Mouse (Mus musculus): ENCODE results near the gene Rora. TPM values are rescaled to one million over a fixed set of nuclear protein-coding genes. Genes with fewer than 3 reads are reported as not detected.

Rora gene
- polyA plus RNA-seq, 1 experiment: 5.0 TPM

DNA sequence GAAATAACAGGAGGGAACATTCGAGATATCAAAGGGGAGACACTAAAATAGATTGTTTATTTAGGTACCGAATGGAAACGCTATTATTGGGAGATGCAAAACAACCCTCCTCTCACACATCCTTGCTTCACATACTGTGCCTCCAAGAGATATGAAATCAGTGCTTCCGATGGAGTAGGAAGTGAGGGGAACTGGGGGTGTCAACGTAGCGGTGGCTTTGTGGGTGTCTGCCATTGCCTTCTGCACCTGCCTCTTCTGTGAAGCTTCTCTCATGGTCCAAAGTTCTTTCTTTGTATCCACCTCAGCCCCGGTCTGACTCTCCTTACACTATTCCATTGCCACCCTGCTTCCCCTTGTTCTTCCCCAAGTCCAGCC lies 472.2 kb downstream of the Rora start:
- Histone ChIP-seq H3K27ac (ENCODE audit: insufficient read depth, low read depth, low read length) (no peak overlapping the region), H3K4me3 (ENCODE audit: insufficient read depth, low read length) (no peak overlapping the region), H3K4me1 (ENCODE audit: control insufficient read depth, insufficient read depth, low read length) (no peaks in the 10 kb centered on the region)
- TF ChIP-seq POLR2A (IDR thresholded peaks at IDR 0.05; ENCODE audit: borderline replicate concordance, low read depth, low read length) (no peak), CTCF (IDR thresholded peaks at IDR 0.05; ENCODE audit: low read depth, low read length) (no peak)

GRCm38 (mm10) chr9:69126595-69126994 lies 473.0 kb downstream of the Rora start:
- Histone ChIP-seq H3K4me1 (ENCODE audit: control insufficient read depth, insufficient read depth, low read length) (no peaks in the 10 kb centered on the region), H3K4me3 (ENCODE audit: insufficient read depth, low read length) (no peak overlapping the region), H3K27ac (ENCODE audit: insufficient read depth, low read depth, low read length) (no peak overlapping the region)
- TF ChIP-seq CTCF (IDR thresholded peaks at IDR 0.05; ENCODE audit: low read depth, low read length) (no peak), POLR2A (IDR thresholded peaks at IDR 0.05; ENCODE audit: borderline replicate concordance, low read depth, low read length) (no peak)

GRCm38 (mm10) chr9:69128335-69128734 lies 474.7 kb downstream of the Rora start:
- TF ChIP-seq CTCF (IDR thresholded peaks at IDR 0.05; ENCODE audit: low read depth, low read length) (no peak), POLR2A (IDR thresholded peaks at IDR 0.05; ENCODE audit: borderline replicate concordance, low read depth, low read length) (no peak)
- no peak overlapping the region for H3K27ac ChIP-seq (ENCODE audit: insufficient read depth, low read depth, low read length)
- no peaks in the 10 kb centered on the region for H3K4me1 ChIP-seq (ENCODE audit: control insufficient read depth, insufficient read depth, low read length)
- H3K4me3 ChIP-seq (ENCODE audit: insufficient read depth, low read length): no peak overlapping the region

DNA sequence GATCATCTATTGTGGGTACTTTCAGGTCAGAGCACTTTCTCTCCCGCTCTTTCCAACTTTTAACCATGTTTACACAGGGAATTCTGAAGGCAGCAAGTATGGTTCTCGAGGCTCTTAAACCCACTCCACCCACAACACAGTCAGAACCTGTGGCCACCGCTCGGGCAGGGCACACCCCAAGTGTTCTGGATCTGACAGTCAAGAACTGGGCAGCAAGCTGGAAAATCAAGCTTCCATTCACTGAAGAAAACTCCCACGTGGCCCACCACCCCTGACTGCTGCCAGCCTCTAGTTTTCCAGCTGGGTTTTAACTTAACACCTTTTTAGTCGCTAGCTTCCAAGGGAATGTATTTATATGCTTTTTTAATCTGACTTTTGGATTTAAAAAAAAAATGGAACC lies 479.4 kb downstream of the Rora start:
- H3K27ac ChIP-seq (ENCODE audit: insufficient read depth, low read depth, low read length): no peak overlapping the region
- no peak overlapping the region for H3K4me3 ChIP-seq (ENCODE audit: insufficient read depth, low read length)
- H3K4me1 ChIP-seq (ENCODE audit: control insufficient read depth, insufficient read depth, low read length): no peaks in the 10 kb centered on the region
- TF ChIP-seq CTCF (IDR thresholded peaks at IDR 0.05; ENCODE audit: low read depth, low read length) (no peak), POLR2A (IDR thresholded peaks at IDR 0.05; ENCODE audit: borderline replicate concordance, low read depth, low read length) (no peak)

DNA sequence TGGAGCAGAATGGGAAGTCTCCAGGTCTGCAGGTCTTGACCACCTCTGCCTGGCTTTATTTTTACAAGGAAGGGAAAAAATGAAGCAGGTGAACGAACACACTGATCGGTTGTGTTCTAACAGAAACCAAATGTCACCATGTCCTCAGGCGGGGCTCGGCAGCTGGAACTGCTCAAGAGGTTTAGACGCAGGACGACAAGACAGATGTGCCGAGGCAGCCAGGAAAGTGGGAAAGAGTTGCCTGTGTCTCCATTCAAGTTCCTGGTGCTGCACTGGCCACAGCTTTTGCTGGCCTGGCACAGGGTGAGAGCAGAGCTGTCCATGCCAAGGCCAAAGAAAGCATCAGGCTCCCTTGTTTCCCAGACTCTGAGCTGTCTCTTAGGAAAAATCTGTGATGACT lies 480.1 kb downstream of the Rora start:
- Histone ChIP-seq H3K4me3 (ENCODE audit: insufficient read depth, low read length) (no peak overlapping the region), H3K4me1 (ENCODE audit: control insufficient read depth, insufficient read depth, low read length) (no peaks in the 10 kb centered on the region), H3K27ac (ENCODE audit: insufficient read depth, low read depth, low read length) (no peak overlapping the region)
- TF ChIP-seq POLR2A (IDR thresholded peaks at IDR 0.05; ENCODE audit: borderline replicate concordance, low read depth, low read length) (no peak), CTCF (IDR thresholded peaks at IDR 0.05; ENCODE audit: low read depth, low read length) (no peak)

DNA sequence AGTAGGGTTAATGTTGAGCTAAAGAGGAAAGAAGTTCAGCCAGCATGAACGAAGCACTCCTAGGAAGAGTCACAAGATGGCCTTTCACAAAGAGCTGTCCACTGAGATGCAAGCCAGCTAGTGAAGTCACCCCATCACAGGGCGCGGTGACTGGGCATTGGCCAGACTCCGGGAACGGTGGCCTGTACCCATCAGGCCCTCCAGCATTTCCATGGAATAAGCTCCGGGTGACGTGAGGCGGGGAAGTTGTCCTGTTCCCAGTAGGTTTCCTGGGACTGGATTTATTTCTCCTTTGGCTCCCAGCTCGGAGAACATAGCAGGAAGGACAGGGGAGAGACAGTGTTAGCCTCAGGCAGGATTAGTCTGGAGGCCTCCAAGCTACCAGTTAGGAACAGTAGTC lies 481.0 kb downstream of the Rora start:
- H3K4me3 ChIP-seq (ENCODE audit: insufficient read depth, low read length): no peak overlapping the region

GRCm38 (mm10) chr9:69136821-69137220 lies 483.2 kb downstream of the Rora start:
- H3K27ac ChIP-seq (ENCODE audit: insufficient read depth, low read depth, low read length): no peak overlapping the region
- no peak overlapping the region for H3K4me3 ChIP-seq (ENCODE audit: insufficient read depth, low read length)
- TF ChIP-seq CTCF (IDR thresholded peaks at IDR 0.05; ENCODE audit: low read depth, low read length) (no peak), POLR2A (IDR thresholded peaks at IDR 0.05; ENCODE audit: borderline replicate concordance, low read depth, low read length) (no peak)
- no peaks in the 10 kb centered on the region for H3K4me1 ChIP-seq (ENCODE audit: control insufficient read depth, insufficient read depth, low read length)

More for the DNA sequence above, 481.0 kb downstream of the Rora start:
- Histone ChIP-seq H3K27ac (ENCODE audit: insufficient read depth, low read depth, low read length) (no peak overlapping the region), H3K4me1 (ENCODE audit: control insufficient read depth, insufficient read depth, low read length) (no peaks in the 10 kb centered on the region)
- TF ChIP-seq CTCF (IDR thresholded peaks at IDR 0.05; ENCODE audit: low read depth, low read length) (no peak), POLR2A (IDR thresholded peaks at IDR 0.05; ENCODE audit: borderline replicate concordance, low read depth, low read length) (no peak)

DNA sequence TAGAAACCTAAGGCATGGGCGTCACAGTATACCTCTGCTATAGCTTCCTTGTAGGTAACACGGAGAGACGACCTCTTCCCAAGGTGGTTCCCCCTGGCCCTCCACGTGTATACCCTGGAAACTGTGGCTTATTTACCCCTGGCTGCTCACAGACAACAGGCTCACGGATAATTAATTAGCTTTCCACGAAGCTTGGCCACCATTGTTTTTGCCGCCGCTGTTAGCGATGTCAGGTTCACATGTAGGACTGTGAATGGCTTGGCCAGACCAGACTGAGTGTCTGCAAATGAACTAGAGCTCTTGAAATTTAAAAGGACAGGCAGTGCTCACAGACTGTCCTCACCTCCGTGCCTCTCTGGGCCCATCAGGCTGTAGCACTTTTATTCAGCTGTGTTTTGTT lies 483.8 kb downstream of the Rora start:
- TF ChIP-seq POLR2A (IDR thresholded peaks at IDR 0.05; ENCODE audit: borderline replicate concordance, low read depth, low read length): no peak
- no peak for TF ChIP-seq CTCF (IDR thresholded peaks at IDR 0.05; ENCODE audit: low read depth, low read length)

DNA sequence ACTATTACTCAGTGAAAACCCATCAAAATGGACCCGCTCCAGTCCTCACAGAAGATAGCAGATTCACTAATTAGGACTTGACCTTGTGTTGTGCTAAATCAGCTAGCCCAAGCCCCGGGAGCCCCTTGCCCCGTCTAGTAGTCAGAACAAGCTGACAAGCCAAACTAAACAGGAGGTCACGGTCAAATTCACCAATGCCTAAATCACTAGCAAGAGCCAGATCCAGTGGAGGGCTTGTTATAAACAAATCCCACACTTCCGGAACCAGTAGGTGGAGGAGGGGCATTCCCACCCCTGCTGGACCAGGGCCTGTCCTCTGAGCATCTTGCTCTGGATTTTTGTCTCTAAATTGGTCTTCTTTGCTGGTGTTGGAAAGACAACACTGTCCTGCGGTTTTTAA lies 486.6 kb downstream of the Rora start:
- no peak for TF ChIP-seq POLR2A (IDR thresholded peaks at IDR 0.05; ENCODE audit: borderline replicate concordance, low read depth, low read length)
- no peak for TF ChIP-seq CTCF (IDR thresholded peaks at IDR 0.05; ENCODE audit: low read depth, low read length)
- H3K4me3 ChIP-seq (ENCODE audit: insufficient read depth, low read length): no peak overlapping the region

More for the DNA sequence above, 483.8 kb downstream of the Rora start:
- H3K27ac ChIP-seq (ENCODE audit: insufficient read depth, low read depth, low read length): no peak overlapping the region
- H3K4me1 ChIP-seq (ENCODE audit: control insufficient read depth, insufficient read depth, low read length): no peaks in the 10 kb centered on the region
- H3K4me3 ChIP-seq (ENCODE audit: insufficient read depth, low read length): no peak overlapping the region

GRCm38 (mm10) chr9:69141859-69142258 lies 488.3 kb downstream of the Rora start:
- no peak overlapping the region for H3K27ac ChIP-seq (ENCODE audit: insufficient read depth, low read depth, low read length)
- no peak overlapping the region for H3K4me3 ChIP-seq (ENCODE audit: insufficient read depth, low read length)
- no peaks in the 10 kb centered on the region for H3K4me1 ChIP-seq (ENCODE audit: control insufficient read depth, insufficient read depth, low read length)
- no peak for TF ChIP-seq POLR2A (IDR thresholded peaks at IDR 0.05; ENCODE audit: borderline replicate concordance, low read depth, low read length)
- TF ChIP-seq CTCF (IDR thresholded peaks at IDR 0.05; ENCODE audit: low read depth, low read length): no peak

More for the DNA sequence above, 486.6 kb downstream of the Rora start:
- H3K27ac ChIP-seq (ENCODE audit: insufficient read depth, low read depth, low read length): no peak overlapping the region
- H3K4me1 ChIP-seq (ENCODE audit: control insufficient read depth, insufficient read depth, low read length): no peaks in the 10 kb centered on the region

GRCm38 (mm10) chr9:69146937-69147336 lies 493.4 kb downstream of the Rora start:
- no peak for TF ChIP-seq CTCF (IDR thresholded peaks at IDR 0.05; ENCODE audit: low read depth, low read length)
- TF ChIP-seq POLR2A (IDR thresholded peaks at IDR 0.05; ENCODE audit: borderline replicate concordance, low read depth, low read length): no peak
- H3K4me1 ChIP-seq (ENCODE audit: control insufficient read depth, insufficient read depth, low read length): no peaks in the 10 kb centered on the region
- H3K4me3 ChIP-seq (ENCODE audit: insufficient read depth, low read length): no peak overlapping the region
- H3K27ac ChIP-seq (ENCODE audit: insufficient read depth, low read depth, low read length): no peak overlapping the region
